Mouse (Mus musculus) embryo, embryonic 10 days (tissue): ENCODE measurements around the gene Vezf1.

ENCODE experiments used
- DNase-seq: peaks from one replicate; pipeline ENCODE4 v3.0.0-alpha.2; 2015; ENCODE audit warnings: low spot score

Gene Vezf1

GRCm38 (mm10) chr11:88098787-88099598, 30.9 kb downstream of the Vezf1 start:
- peak; percentile 85 for DNase-seq

DNA sequence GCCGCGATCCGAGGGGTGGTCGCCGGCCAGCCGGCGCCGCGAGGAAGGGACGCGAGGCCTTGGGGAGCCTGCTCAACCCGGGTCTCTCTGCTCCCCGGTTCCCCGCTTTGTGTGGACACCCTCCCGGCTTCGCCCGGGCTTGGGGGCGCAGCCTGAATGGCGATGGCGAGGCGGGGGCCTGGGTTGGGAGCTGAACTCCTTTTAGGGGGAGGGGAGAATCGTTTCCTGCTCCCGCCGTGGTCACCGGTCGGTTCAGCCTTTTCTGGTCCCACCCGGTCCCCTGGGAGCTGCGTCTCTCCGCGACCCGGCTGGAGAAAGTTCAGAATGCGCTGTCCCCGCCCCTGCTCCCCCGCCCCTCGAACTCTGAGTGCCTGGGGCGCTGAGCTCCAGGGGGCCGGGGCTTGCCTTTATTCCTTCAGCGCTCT, 31.5 kb downstream of the Vezf1 start:
- peak; percentile 79 for DNase-seq

DNA sequence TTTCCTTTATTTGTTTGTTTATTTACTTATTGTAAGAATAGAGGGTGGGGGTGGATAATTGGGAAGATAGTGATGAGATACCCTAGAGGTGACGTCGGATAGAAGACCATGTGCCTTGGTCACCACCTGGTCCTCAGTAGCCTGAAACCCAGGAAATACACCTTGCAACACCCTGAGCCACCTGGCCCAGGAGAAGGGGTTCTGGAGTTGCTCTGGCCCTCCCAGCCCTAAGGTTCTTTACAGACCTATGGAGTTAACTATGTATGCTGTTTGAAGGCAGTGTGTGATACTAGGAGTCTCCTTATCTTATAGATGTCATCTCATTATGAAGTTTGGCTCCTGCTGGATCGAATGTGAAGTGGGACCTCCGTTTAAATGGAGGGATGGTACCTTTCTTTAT, 32.1 kb downstream of the Vezf1 start:
- DNase-seq = no peak

GRCm38 (mm10) chr11:88103214-88103941, 35.3 kb downstream of the Vezf1 start:
- DNase-seq = no peak

DNA sequence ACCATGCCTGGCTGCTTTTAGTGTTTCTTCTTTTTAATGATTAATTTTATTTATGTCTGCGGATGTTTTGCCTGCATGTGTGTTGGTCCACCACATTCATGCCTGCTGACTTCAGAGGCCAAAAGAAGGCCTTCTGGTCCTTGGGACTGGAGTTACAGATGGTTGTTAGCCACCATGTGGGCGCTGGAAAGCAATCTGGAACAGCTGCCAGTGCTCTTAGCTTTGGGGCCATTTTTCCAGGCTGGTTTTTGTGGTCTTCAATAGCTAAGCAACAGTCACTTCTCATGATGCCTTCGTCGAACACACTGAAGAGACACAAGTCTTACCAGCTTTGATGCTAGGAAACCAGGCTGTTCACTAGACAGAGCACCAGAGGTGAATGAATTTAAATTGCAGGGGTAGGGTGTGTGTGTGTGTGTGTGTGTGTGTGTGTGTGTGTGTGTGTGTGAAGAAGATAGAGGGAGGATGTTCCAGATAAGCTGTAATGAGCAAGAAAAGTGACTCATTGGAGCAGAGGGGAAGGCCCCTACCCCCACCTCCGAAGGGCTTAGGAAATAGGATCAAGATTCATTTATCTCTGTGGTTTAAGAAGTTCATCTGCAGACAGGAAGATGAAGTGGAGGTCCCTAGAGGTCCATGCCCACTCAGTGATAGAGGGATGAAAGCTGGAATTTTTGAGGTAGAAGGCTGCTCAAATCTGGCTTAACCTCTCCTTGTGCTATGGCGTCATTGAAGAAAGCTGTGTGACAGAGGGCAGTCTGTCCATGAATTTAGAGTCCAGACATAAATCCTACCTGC, 37.6 kb downstream of the Vezf1 start:
- DNase-seq = no peak

- DNase-seq = no peak
Observed at GRCm38 (mm10) chr11:88106292-88106554, 38.1 kb downstream of the Vezf1 start.

- no peak for DNase-seq
Observed at GRCm38 (mm10) chr11:88107365-88107764, 39.3 kb downstream of the Vezf1 start.

DNA sequence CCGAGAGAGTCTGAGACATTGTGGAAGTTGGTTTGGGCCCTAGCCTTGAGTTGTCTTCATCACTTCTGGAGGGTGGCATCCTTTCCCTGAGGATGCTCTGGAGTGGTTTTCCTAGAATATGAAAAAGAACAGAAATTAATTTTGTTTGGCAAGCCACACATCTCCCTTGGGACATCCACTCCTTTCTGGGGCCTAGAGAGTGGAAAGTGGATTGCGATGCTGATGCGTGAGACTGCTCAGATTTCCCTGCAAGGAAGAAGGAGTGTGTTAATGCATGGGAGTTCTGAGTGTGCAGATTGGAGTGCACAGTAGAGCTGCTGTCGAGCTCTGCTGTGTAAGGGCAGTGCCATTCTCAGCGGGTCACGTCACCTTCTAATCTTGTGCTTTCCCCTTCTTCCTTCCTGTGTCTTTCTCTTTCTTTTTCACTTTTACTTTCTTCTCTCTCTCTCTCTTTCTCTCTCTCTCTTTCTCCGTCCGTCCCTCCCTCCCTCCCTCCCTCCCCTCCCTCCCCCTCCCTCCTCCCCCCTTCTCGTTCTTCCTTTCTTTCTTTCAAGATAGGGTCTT, 42.0 kb downstream of the Vezf1 start:
- DNase-seq = no peak

DNA sequence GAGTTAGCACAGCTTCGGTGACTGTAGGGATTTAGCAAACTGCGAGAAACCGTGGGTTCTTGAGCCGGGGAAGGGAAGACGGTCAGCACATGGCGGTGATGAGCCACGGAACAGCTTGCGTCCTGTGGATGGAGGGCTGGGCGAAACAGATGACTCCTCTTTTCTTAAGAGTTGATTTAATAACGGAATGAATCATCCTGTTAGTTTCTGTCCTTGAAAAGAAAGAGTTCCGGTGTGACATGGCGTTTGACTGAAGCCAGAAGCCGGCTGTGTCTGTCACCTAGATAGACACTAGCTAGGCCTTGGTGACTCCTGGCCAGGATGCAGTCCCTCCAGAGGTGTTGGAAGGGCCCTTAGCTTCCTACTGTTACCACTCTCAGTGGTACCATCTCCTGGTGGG, 44.0 kb downstream of the Vezf1 start:
- DNase-seq = no peak

- DNase-seq = no peak
Observed at GRCm38 (mm10) chr11:88112677-88113333, 44.7 kb downstream of the Vezf1 start.

DNA sequence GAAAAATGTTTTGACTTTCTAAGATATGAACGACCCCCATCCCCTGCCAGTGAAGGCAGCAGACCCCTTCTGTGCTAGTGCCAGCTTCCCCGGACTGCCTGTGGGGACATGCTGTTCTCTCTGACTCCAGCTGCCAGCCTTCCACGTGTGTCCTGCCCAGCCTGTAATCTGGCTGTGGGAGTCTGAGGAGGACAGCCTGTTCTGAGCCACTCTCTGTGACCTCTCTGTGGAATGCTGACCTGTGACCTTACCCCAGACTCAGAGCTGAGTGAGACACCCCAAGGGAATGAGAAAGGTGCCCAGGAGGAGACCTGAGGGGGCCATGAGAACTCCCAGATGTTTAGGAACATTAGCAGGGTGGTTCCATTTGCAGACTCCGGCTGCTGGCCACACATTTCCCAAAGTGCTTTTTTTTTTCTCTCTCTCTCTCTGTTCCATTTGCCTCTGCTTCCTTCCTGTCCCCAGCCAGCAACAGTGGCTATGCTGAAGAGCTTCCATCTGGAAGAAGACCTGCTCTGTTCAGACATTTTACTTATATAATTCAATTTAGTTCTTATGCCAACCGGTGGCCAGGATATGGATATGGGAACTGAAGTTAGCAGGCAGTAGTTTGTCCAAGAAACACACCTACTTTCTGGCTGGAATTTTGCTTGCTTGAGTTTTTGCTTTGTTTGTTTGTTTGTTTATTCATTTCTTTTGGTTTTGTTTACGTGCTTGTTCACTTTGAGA, 45.6 kb downstream of the Vezf1 start:
- DNase-seq = peak; percentile 58

- peak; percentile 55 for DNase-seq
Observed at GRCm38 (mm10) chr11:88114871-88115301, 46.8 kb downstream of the Vezf1 start.

- DNase-seq = no peak
Observed at GRCm38 (mm10) chr11:88116568-88116967, 48.5 kb downstream of the Vezf1 start.

DNA sequence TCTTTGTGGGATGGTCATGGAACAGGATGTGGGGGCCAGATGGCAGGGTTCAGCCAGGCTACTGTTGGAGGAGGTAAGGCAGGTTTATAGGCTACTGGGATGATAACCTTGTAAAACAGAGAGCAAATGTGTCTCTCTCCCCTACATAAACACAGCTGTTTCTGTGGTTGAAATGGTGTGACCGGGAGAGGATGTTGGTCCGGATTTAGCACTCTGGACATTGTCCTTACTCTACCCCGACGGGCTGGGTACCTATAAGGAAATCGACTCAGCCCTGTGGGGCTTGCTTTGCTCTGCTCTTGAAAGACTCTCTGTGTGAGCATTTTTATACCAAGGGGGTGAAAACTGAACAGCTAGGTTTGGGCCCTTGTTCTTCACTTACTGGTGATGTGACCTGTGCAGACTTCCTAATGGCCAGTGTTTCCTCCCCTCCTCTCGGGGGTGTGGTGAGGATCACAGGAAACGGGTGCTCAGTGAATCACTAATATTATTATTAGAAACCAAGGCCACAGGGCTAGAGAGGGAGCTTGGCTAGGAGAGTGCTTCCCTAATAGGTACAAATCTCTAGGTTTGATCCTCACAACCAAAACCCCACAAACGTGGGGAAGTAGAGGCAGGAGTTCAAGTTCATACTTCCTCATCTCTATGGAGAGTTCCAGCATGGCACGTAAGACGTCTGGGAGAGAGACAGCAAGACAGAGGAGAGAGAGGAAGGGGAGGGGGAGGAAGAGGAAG, 49.4 kb downstream of the Vezf1 start:
- DNase-seq = no peak

DNA sequence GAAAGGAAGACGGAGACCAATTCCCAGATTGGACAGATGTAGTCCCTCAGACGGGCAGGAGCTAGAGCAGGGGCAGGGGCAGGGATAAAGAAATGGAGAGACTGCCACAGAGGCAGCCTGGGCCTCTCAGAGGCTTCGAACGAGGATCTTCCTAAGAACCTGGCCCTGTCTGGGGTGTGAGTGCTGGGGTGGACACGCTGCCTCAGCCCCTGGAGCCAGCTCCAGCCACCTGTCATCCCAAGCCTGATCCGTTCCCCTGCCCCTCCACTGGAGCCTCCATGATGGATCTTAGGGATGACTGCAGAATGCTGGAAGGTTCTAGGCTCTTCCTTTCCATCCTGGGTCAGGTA, 50.0 kb downstream of the Vezf1 start:
- no peak for DNase-seq

GRCm38 (mm10) chr11:88118817-88119642, 51.0 kb downstream of the Vezf1 start:
- DNase-seq = peak; percentile 85

- DNase-seq = no peak
Observed at GRCm38 (mm10) chr11:88122545-88122944, 54.5 kb downstream of the Vezf1 start.

GRCm38 (mm10) chr11:88123021-88123420, 54.9 kb downstream of the Vezf1 start:
- DNase-seq = no peak

- no peak for DNase-seq
Observed at GRCm38 (mm10) chr11:88123731-88124130, 55.7 kb downstream of the Vezf1 start.

DNA sequence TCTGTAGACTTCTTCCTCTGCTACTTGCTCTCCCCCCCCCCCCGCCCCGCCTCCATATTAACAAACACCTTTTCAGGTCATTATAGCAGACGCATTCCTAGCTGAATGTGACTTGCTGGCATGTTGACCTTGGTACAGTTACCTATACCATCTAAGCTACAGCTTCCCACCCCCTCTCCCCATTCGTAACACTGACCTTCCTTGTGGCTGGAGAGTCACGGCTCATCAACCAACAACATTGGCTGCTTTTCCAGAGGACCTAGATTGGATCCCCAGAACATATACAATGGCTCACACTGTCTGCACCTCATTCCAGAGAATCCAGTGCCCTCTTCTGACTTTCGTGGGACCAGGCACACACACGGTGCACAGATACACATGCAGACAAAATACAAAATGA, 57.4 kb downstream of the Vezf1 start:
- DNase-seq = no peak
